Mouse (Mus musculus) kidney, postnatal 0 days (tissue): ENCODE results near the gene Ccdc90b. TPM values are rescaled to one million over a fixed set of nuclear protein-coding genes. Genes with fewer than 3 reads are reported as not detected.

Source experiments
- ATAC-seq: fragments of 200-750 bp; cut with Nextera tagmentation; replicated peaks from 2 replicates; pipeline ENCODE4 v1.8.0; 2017; ENCODE audit warnings: low read depth, moderate number of reproducible peaks, moderate TSS enrichment, moderate library complexity; ENCODE audit not compliant: low FRiP score
- DNase-seq: peaks from one replicate; pipeline ENCODE4 v3.0.0-alpha.2; 2016; ENCODE audit warnings: low spot score
- H3K27ac ChIP-seq: fragments of 300-500 bp; sonication (generic); 2 replicates; pipeline ENCODE4 v1.5.1; 2014; ENCODE audit warnings: mild to moderate bottlenecking
- H3K27me3 ChIP-seq: fragments of 300-500 bp; sonication (generic); 2 replicates; pipeline ENCODE4 v1.6.1; 2014; ENCODE audit warnings: low read length, mixed read lengths; ENCODE audit not compliant: insufficient read depth
- H3K36me3 ChIP-seq: fragments of 300-500 bp; sonication (generic); 2 replicates; pipeline ENCODE4 v1.6.1; 2014; ENCODE audit warnings: low read length, mixed read lengths; ENCODE audit not compliant: insufficient read depth
- H3K4me1 ChIP-seq: fragments of 300-500 bp; sonication (generic); replicated peaks from 2 replicates; pipeline ENCODE4 v1.6.1; 2014; ENCODE audit warnings: antibody characterized with exemption, low read length, mixed read lengths; ENCODE audit not compliant: insufficient read depth
- H3K4me2 ChIP-seq: fragments of 300-500 bp; sonication (generic); 2 replicates; pipeline ENCODE4 v1.6.1; 2014; ENCODE audit warnings: mild to moderate bottlenecking, low read length, moderate library complexity, mixed read lengths
- H3K4me3 ChIP-seq: fragments of 300-500 bp; sonication (generic); replicated peaks from 2 replicates; pipeline ENCODE4 v1.5.1; 2014; ENCODE audit warnings: low read depth, low read length
- H3K9ac ChIP-seq: fragments of 300-500 bp; sonication (generic); 2 replicates; pipeline ENCODE4 v1.6.1; 2014; ENCODE audit warnings: low read depth, low read length
- H3K9me3 ChIP-seq: fragments of 300-500 bp; sonication (generic); replicated peaks from 2 replicates; pipeline ENCODE4 v1.6.1; 2016; ENCODE audit warnings: low read length, inconsistent platforms, mixed read lengths
- CTCF ChIP-seq: IDR thresholded peaks from 2 replicates; pipeline ENCODE4 v1.5.1; 2016; ENCODE audit warnings: antibody characterized with exemption, low read depth, mild to moderate bottlenecking, moderate library complexity
- WGBS: fragments of 180-500 bp; shearing (Covaris S2); extraction: QIAGEN DNeasy Blood & Tissue Kit; methylation state at CpG from one replicate; pipeline ENCODE4 v1.1.7; 2014; 5-methylcytosine and 5-hydroxymethylcytosine counted together
- polyA plus RNA-seq: library from polyadenylated mRNA; unstranded; fragments of >200 nt; fragmentation: Nextera tagmentation; extraction: Ambion mirVana; gene quantifications from 2 replicates; pipeline ENCODE4 v1.2.1, GENCODE M21; 2015

The Ccdc90b gene
- polyA plus RNA-seq, 1 experiment from 2014 or later, result 70.7 TPM

GRCm38 (mm10) chr7:92550248-92550989, 10.5 kb upstream of the Ccdc90b start:
- no peak overlapping the region for H3K9ac ChIP-seq
- no peaks in the 10 kb centered on the region for H3K27me3 ChIP-seq
- no peak for ATAC-seq
- H3K4me1 ChIP-seq, result no peaks in the 10 kb centered on the region
- TF ChIP-seq CTCF, result no peak
- DNase-seq, result no peak
- whole genome bisulfite sequencing, result 82% methylated on average over 6 of the region's 6 CpGs
- H3K9me3 ChIP-seq, result no peaks in the 10 kb centered on the region
- no peak overlapping the region for H3K27ac ChIP-seq
- no peak overlapping the region for H3K4me2 ChIP-seq
- H3K4me3 ChIP-seq, result no peak overlapping the region
- H3K36me3 ChIP-seq, result no peaks in the 10 kb centered on the region

- Histone ChIP-seq H3K36me3 (no peaks in the 10 kb centered on the region), H3K4me1 (no peaks in the 10 kb centered on the region), H3K4me2 (no peak overlapping the region), H3K27me3 (no peaks in the 10 kb centered on the region), H3K9ac (no peak overlapping the region), H3K27ac (no peak overlapping the region), H3K9me3 (no peaks in the 10 kb centered on the region), H3K4me3 (no peak overlapping the region)
- peak; percentile 76 for TF ChIP-seq CTCF
- WGBS, result 50% methylated on average over 4 of the region's 4 CpGs
- DNase-seq (peak; percentile 80), ATAC-seq (no peak)
Observed at GRCm38 (mm10) chr7:92550990-92551392, 10.0 kb upstream of the Ccdc90b start.

GRCm38 (mm10) chr7:92558744-92559143, 2.2 kb upstream of the Ccdc90b start:
- Histone ChIP-seq H3K27me3 (no peaks in the 10 kb centered on the region), H3K9me3 (no peaks in the 10 kb centered on the region), H3K4me2 (no peak overlapping the region), H3K27ac (no peak overlapping the region), H3K9ac (no peak overlapping the region), H3K36me3 (no peaks in the 10 kb centered on the region), H3K4me3 (no peak overlapping the region), H3K4me1 (no peaks in the 10 kb centered on the region; the same call in 1 of the 2 replicates)
- ATAC-seq, result no peak
- no peak for TF ChIP-seq CTCF
- no peak for DNase-seq
- 89% methylated on average over 2 of the region's 2 CpGs for WGBS

GRCm38 (mm10) chr7:92566775-92567174, 5.8 kb downstream of the Ccdc90b start:
- WGBS, result 90% methylated on average over 1 of the region's 1 CpGs
- Histone ChIP-seq H3K4me3 (no peak overlapping the region), H3K9ac (no peak overlapping the region)

GRCm38 (mm10) chr7:92580491-92581207, 19.7 kb downstream of the Ccdc90b start:
- no peak for TF ChIP-seq CTCF
- no peak overlapping the region for H3K4me2 ChIP-seq
- no peak for DNase-seq

More at GRCm38 (mm10) chr7:92566775-92567174, 5.8 kb downstream of the Ccdc90b start:
- no peak for TF ChIP-seq CTCF
- DNase-seq (no peak), ATAC-seq (no peak)
- H3K4me2 ChIP-seq, result no peak overlapping the region
- H3K36me3 ChIP-seq, result peaks cover 5% of the 10 kb centered on the region; the same call in 1 of the 2 replicates
- H3K27ac ChIP-seq, result no peak overlapping the region
- no peaks in the 10 kb centered on the region; the same call in 1 of the 2 replicates for H3K4me1 ChIP-seq
- H3K27me3 ChIP-seq, result no peaks in the 10 kb centered on the region
- no peaks in the 10 kb centered on the region for H3K9me3 ChIP-seq

GRCm38 (mm10) chr7:92583567-92583966, 22.6 kb downstream of the Ccdc90b start:
- Histone ChIP-seq H3K27me3 (no peaks in the 10 kb centered on the region), H3K4me2 (no peak overlapping the region), H3K27ac (no peak overlapping the region), H3K9ac (no peak overlapping the region), H3K9me3 (no peaks in the 10 kb centered on the region), H3K36me3 (0 out of 2 replicates have a peak, but pooled peaks cover 1% of the 10 kb centered on the region), H3K4me1 (no peaks in the 10 kb centered on the region), H3K4me3 (no peak overlapping the region)
- ATAC-seq (no peak), DNase-seq (no peak)
- whole genome bisulfite sequencing, result 91% methylated on average over 7 of the region's 7 CpGs
- TF ChIP-seq CTCF, result no peak

More at GRCm38 (mm10) chr7:92580491-92581207, 19.7 kb downstream of the Ccdc90b start:
- WGBS, result 89% methylated on average over 5 of the region's 5 CpGs
- Histone ChIP-seq H3K27ac (no peak overlapping the region), H3K27me3 (no peaks in the 10 kb centered on the region), H3K4me1 (no peaks in the 10 kb centered on the region), H3K36me3 (0 out of 2 replicates have a peak, but pooled peaks cover 6% of the 10 kb centered on the region), H3K9me3 (no peaks in the 10 kb centered on the region), H3K4me3 (no peak overlapping the region), H3K9ac (no peak overlapping the region)
- no peak for ATAC-seq
